Mouse (Mus musculus): ENCODE data around the gene D130043K22Rik. TPM values are rescaled to one million over a fixed set of nuclear protein-coding genes. Genes with fewer than 3 reads are reported as not detected.

The D130043K22Rik gene
- total RNA-seq, 1 experiment, result 0.31 TPM

GRCm38 (mm10) chr13:24945567-24945966 is 100.6 kb downstream of the D130043K22Rik start:
- no peak for DNase-seq (ENCODE audit: low read depth, low spot score)
- H3K36me3 ChIP-seq (ENCODE audit: control insufficient read depth, insufficient read depth, low read length, poor library complexity, severe bottlenecking), result no peaks in the 10 kb centered on the region
- H3K9me3 ChIP-seq (ENCODE audit: control insufficient read depth, insufficient read depth, low read depth, low read length), result no peaks in the 10 kb centered on the region
- no peak overlapping the region for H3K9ac ChIP-seq (ENCODE audit: insufficient read depth, low read depth, low read length, poor library complexity, severe bottlenecking)
- in situ Hi-C loops (cut with MboI; ENCODE audit: low sequenced_read_pairs in 2 of 2, unreplicated experiment in 2 of 2), result no loop called here
- H3K4me3 ChIP-seq (ENCODE audit: insufficient read depth in 1 of 2, low read depth in 1 of 2, low read length in 2 of 2, poor library complexity in 1 of 2, severe bottlenecking in 1 of 2), result no peak overlapping the region
- no peak overlapping the region for H3K27ac ChIP-seq (ENCODE audit: insufficient read depth, low read depth, low read length, poor library complexity, severe bottlenecking)
- peaks cover 0 to 1% of the 10 kb centered on the region in 2 experiments; a peak in 1 of 4 replicates for H3K4me1 ChIP-seq (ENCODE audit: control insufficient read depth in 2 of 2, insufficient read depth in 2 of 2, low read length in 2 of 2, poor library complexity in 1 of 2)
- no peak for TF ChIP-seq MAFK (IDR thresholded peaks at IDR 0.05; ENCODE audit: insufficient read depth, low read depth, low read length)
- no peak for TF ChIP-seq ZNF384 (IDR thresholded peaks at IDR 0.05; ENCODE audit: low read depth, low read length)
- no peak for TF ChIP-seq HCFC1 (IDR thresholded peaks at IDR 0.05; ENCODE audit: borderline replicate concordance, insufficient read depth, low read length)
- no peak for TF ChIP-seq CHD2 (IDR thresholded peaks at IDR 0.05; ENCODE audit: low read depth, low read length)
- TF ChIP-seq ZC3H11A (IDR thresholded peaks at IDR 0.05; ENCODE audit: borderline replicate concordance, low read depth, low read length), result no peak

- Histone ChIP-seq H3K27ac (ENCODE audit: insufficient read depth, low read depth, low read length, poor library complexity, severe bottlenecking) (no peak overlapping the region), H3K9ac (ENCODE audit: insufficient read depth, low read depth, low read length, poor library complexity, severe bottlenecking) (no peak overlapping the region), H3K4me1 (ENCODE audit: control insufficient read depth in 2 of 2, insufficient read depth in 2 of 2, low read length in 2 of 2, poor library complexity in 1 of 2) (peaks cover 0 to 1% of the 10 kb centered on the region in 2 experiments; a peak in 1 of 4 replicates), H3K4me3 (ENCODE audit: insufficient read depth in 1 of 2, low read depth in 1 of 2, low read length in 2 of 2, poor library complexity in 1 of 2, severe bottlenecking in 1 of 2) (no peak overlapping the region), H3K36me3 (ENCODE audit: control insufficient read depth, insufficient read depth, low read length, poor library complexity, severe bottlenecking) (no peaks in the 10 kb centered on the region), H3K9me3 (ENCODE audit: control insufficient read depth, insufficient read depth, low read depth, low read length) (no peaks in the 10 kb centered on the region)
- DNase-seq (ENCODE audit: low read depth, low spot score), result no peak
- in situ Hi-C loops (cut with MboI; ENCODE audit: low sequenced_read_pairs in 2 of 2, unreplicated experiment in 2 of 2), result no loop called here
- no peak for TF ChIP-seq CHD2 (IDR thresholded peaks at IDR 0.05; ENCODE audit: low read depth, low read length)
- TF ChIP-seq ZC3H11A (IDR thresholded peaks at IDR 0.05; ENCODE audit: borderline replicate concordance, low read depth, low read length), result no peak
- TF ChIP-seq ZNF384 (IDR thresholded peaks at IDR 0.05; ENCODE audit: low read depth, low read length), result no peak
- TF ChIP-seq HCFC1 (IDR thresholded peaks at IDR 0.05; ENCODE audit: borderline replicate concordance, insufficient read depth, low read length), result no peak
- no peak for TF ChIP-seq MAFK (IDR thresholded peaks at IDR 0.05; ENCODE audit: insufficient read depth, low read depth, low read length)
Observed at GRCm38 (mm10) chr13:24947158-24947557, 102.2 kb downstream of the D130043K22Rik start.

GRCm38 (mm10) chr13:24948870-24949269 is 103.9 kb downstream of the D130043K22Rik start:
- H3K36me3 ChIP-seq (ENCODE audit: control insufficient read depth, insufficient read depth, low read length, poor library complexity, severe bottlenecking), result no peaks in the 10 kb centered on the region
- no peak overlapping the region for H3K4me3 ChIP-seq (ENCODE audit: insufficient read depth in 1 of 2, low read depth in 1 of 2, low read length in 2 of 2, poor library complexity in 1 of 2, severe bottlenecking in 1 of 2)
- no peaks in the 10 kb centered on the region for H3K9me3 ChIP-seq (ENCODE audit: control insufficient read depth, insufficient read depth, low read depth, low read length)
- no peak overlapping the region for H3K27ac ChIP-seq (ENCODE audit: insufficient read depth, low read depth, low read length, poor library complexity, severe bottlenecking)
- in situ Hi-C loops (cut with MboI; ENCODE audit: low sequenced_read_pairs in 2 of 2, unreplicated experiment in 2 of 2), result no loop called here
- no peak overlapping the region for H3K9ac ChIP-seq (ENCODE audit: insufficient read depth, low read depth, low read length, poor library complexity, severe bottlenecking)
- no peak for DNase-seq (ENCODE audit: low read depth, low spot score)
- TF ChIP-seq ZC3H11A (IDR thresholded peaks at IDR 0.05; ENCODE audit: borderline replicate concordance, low read depth, low read length), result no peak
- TF ChIP-seq MAFK (IDR thresholded peaks at IDR 0.05; ENCODE audit: insufficient read depth, low read depth, low read length), result peak; percentile 19; the same call in 1 of the 2 replicates
- peaks cover 0 to 1% of the 10 kb centered on the region in 2 experiments; a peak in 1 of 4 replicates for H3K4me1 ChIP-seq (ENCODE audit: control insufficient read depth in 2 of 2, insufficient read depth in 2 of 2, low read length in 2 of 2, poor library complexity in 1 of 2)

Other genes starting within 250 kb of the D130043K22Rik start
- 0.26 TPM in 1 of 2 replicates, not detected in the other for gene Armh2, start 103.9 kb upstream of the D130043K22Rik start, total RNA-seq (2012; rRNA removed)
- 77.6 and 98.6 TPM in 2 replicates for gene Gmnn, start 83.2 kb upstream of the D130043K22Rik start, total RNA-seq (2012; rRNA removed)
- gene BC005537, start 43.5 kb upstream of the D130043K22Rik start, total RNA-seq (2012; rRNA removed), result 30.2 and 37.9 TPM in 2 replicates
- gene Acot13, start 13.6 kb upstream of the D130043K22Rik start, total RNA-seq (2012; rRNA removed), result 13.8 and 18.3 TPM in 2 replicates
- 45.7 and 52.7 TPM in 2 replicates for gene Tdp2, start 13.5 kb upstream of the D130043K22Rik start, total RNA-seq (2012; rRNA removed)
- 2.3 and 3.0 TPM in 2 replicates for gene Aldh5a1, start 92.5 kb downstream of the D130043K22Rik start, total RNA-seq (2012; rRNA removed)
- 0.67 and 0.69 TPM in 2 replicates for gene Gpld1, start 98.0 kb downstream of the D130043K22Rik start, total RNA-seq (2012; rRNA removed)
- 18.3 TPM in 2 replicates for gene Mrs2, start 175.2 kb downstream of the D130043K22Rik start, total RNA-seq (2012; rRNA removed)
- gene Dcdc2a, start 210.9 kb downstream of the D130043K22Rik start, total RNA-seq (2012; rRNA removed), result 0.16 and 0.67 TPM in 2 replicates